Mouse (Mus musculus) neural tube, embryonic 12.5 days (tissue): Measurements from ENCODE around the gene Ctcfl. TPM values are rescaled to one million over a fixed set of nuclear protein-coding genes. Genes with fewer than 3 reads are reported as not detected.

ENCODE experiments used
- ATAC-seq: fragments of 200-750 bp; cut with Nextera tagmentation; 2 replicates; pipeline ENCODE4 v1.8.0; 2017; ENCODE audit warnings: low read depth, mild to moderate bottlenecking, moderate TSS enrichment, moderate library complexity; ENCODE audit not compliant: low FRiP score
- H3K27ac ChIP-seq: fragments of 300-500 bp; sonication (generic); 2 replicates; pipeline ENCODE4 v1.5.1; 2016
- H3K27me3 ChIP-seq: fragments of 300-500 bp; sonication (generic); replicated peaks from 2 replicates; pipeline ENCODE4 v1.6.1; 2016; ENCODE audit warnings: mild to moderate bottlenecking
- H3K36me3 ChIP-seq: fragments of 300-500 bp; sonication (generic); 2 replicates; pipeline ENCODE4 v1.6.1; 2016; ENCODE audit warnings: mild to moderate bottlenecking
- H3K4me1 ChIP-seq: fragments of 300-500 bp; sonication (generic); 2 replicates; pipeline ENCODE4 v1.6.1; 2016
- H3K4me2 ChIP-seq: fragments of 300-500 bp; sonication (generic); replicated peaks from 2 replicates; pipeline ENCODE4 v1.6.1; 2016; ENCODE audit warnings: mild to moderate bottlenecking
- H3K4me3 ChIP-seq: fragments of 300-500 bp; sonication (generic); 2 replicates; pipeline ENCODE4 v1.5.1; 2016
- H3K9ac ChIP-seq: fragments of 300-500 bp; sonication (generic); 2 replicates; pipeline ENCODE4 v1.6.1; 2016; ENCODE audit warnings: mild to moderate bottlenecking
- H3K9me3 ChIP-seq: fragments of 300-500 bp; sonication (generic); 2 replicates; pipeline ENCODE4 v1.6.1; 2016; ENCODE audit warnings: mild to moderate bottlenecking
- WGBS: fragments of 180-500 bp; shearing (Covaris S2); methylation state at CpG from one replicate; pipeline ENCODE4 v1.1.7; 2016; 5-methylcytosine and 5-hydroxymethylcytosine counted together
- polyA plus RNA-seq: library from polyadenylated mRNA; unstranded; fragments of >200 nt; fragmentation: Nextera tagmentation; extraction: Ambion mirVana; gene quantifications from 2 replicates; pipeline ENCODE4 v1.2.1, GENCODE M21; 2016

Gene Ctcfl
- polyA plus RNA-seq, 1 experiment from 2014 or later: 0.13 TPM

GRCm38 (mm10) chr2:173050604-173051382, 68.5 kb downstream of the Ctcfl start:
- H3K36me3 ChIP-seq: no peaks in the 10 kb centered on the region
- no peak for ATAC-seq
- no peak overlapping the region for H3K4me3 ChIP-seq
- peak overlapping the region; percentile 0; the same call in 1 of the 2 replicates for H3K9ac ChIP-seq
- peaks cover 20% of the 10 kb centered on the region for H3K4me1 ChIP-seq
- 0 out of 2 replicates have a peak, but pooled peaks cover 3% of the 10 kb centered on the region for H3K27me3 ChIP-seq
- 39% methylated on average over 8 of the region's 8 CpGs for WGBS
- H3K4me2 ChIP-seq: no peak overlapping the region
- no peak overlapping the region for H3K27ac ChIP-seq
- no peaks in the 10 kb centered on the region for H3K9me3 ChIP-seq

DNA sequence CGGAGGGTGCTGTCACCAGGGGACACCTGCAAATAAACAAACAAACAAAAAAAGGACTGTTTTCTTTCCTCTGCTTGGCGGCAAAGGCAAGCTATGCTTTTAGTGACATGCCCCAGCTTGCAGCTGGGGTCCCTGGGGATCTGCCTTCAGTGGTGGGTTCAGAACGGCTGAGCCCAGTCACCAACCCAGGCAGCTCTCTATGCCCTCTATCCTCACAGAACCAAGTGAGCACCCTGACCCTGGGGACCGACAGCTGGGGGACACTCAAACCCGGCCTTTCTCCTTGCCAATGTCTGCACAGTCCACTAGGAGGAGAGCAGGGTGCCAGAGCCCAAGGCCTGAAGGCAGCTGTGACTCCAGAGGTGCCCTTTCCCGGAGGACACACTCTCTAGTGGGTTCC, 69.5 kb downstream of the Ctcfl start:
- Histone ChIP-seq H3K27me3 (no peaks in the 10 kb centered on the region), H3K4me1 (peaks cover 20% of the 10 kb centered on the region)
- ATAC-seq: no peak

GRCm38 (mm10) chr2:173049231-173049630, 70.1 kb downstream of the Ctcfl start:
- 78% methylated on average over 3 of the region's 3 CpGs for WGBS
- no peaks in the 10 kb centered on the region for H3K27me3 ChIP-seq
- H3K9ac ChIP-seq: no peak overlapping the region
- no peak overlapping the region for H3K4me3 ChIP-seq
- H3K36me3 ChIP-seq: no peaks in the 10 kb centered on the region
- H3K4me1 ChIP-seq: peaks cover 20% of the 10 kb centered on the region
- H3K9me3 ChIP-seq: no peaks in the 10 kb centered on the region
- H3K27ac ChIP-seq: no peak overlapping the region
- H3K4me2 ChIP-seq: no peak overlapping the region
- no peak for ATAC-seq

More for the DNA sequence above, 69.5 kb downstream of the Ctcfl start:
- Histone ChIP-seq H3K9me3 (no peaks in the 10 kb centered on the region), H3K4me2 (no peak overlapping the region), H3K36me3 (no peaks in the 10 kb centered on the region), H3K27ac (no peak overlapping the region), H3K9ac (no peak overlapping the region), H3K4me3 (no peak overlapping the region)
- 49% methylated on average over 6 of the region's 6 CpGs for WGBS

DNA sequence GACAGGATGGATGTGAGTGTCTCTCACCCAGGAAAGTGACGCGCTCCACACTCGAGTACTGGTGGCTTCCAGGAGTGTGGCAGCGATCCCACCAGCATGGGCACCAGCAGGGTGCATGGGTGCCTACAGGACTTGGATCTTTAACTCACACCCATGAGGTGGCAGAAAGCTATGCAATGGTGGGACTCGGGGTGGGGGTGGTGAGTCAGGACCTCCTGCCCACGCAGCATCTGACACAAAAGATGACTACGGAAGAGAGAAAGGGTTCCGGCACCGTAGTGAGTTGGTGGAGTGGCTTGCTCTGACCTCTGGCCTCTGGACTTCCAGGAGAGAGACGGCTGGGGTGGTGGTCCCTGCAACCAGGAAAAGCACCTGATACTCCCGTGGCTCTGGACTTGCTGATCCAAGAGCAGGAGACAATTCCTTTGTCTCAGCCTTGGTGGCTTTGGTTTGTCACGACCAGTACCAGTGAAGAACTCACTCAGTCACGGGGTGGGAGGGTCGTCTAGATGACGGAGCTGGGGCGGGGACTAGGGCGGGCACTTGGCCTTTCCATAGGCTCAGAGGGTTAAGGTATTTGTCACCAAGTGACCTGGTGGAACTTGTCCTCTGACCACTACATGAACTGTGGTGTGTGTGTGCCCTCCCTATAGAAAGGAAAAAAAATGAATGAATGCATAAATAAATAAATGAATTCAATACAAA, 71.1 kb downstream of the Ctcfl start:
- no peak overlapping the region for H3K27ac ChIP-seq
- H3K4me2 ChIP-seq: no peak overlapping the region
- H3K9me3 ChIP-seq: no peaks in the 10 kb centered on the region
- H3K4me1 ChIP-seq: peaks cover 20% of the 10 kb centered on the region
- no peak overlapping the region for H3K4me3 ChIP-seq
- H3K36me3 ChIP-seq: no peaks in the 10 kb centered on the region
- 62% methylated on average over 17 of the region's 17 CpGs for WGBS
- no peaks in the 10 kb centered on the region for H3K27me3 ChIP-seq
- H3K9ac ChIP-seq: no peak overlapping the region
- ATAC-seq: no peak

DNA sequence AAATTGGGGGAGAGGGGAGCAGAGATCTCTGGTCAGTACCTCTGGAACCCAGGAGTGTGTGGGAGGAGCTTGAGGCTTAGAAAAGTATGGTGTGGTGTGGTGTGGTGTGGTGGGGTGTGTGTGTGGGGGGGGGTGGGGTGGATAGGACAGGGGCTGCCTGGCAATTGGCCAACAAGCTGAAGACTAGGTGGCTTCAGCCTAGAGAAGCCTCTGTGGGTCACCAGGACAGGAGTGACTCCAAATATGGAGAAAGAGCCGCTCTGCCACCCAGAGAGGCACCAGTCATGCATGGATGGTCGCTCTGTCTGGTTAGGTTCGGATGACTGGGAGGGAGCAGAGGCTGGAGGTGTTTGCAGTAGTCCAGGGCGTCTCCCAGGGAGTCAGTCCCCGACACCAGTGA, 71.9 kb downstream of the Ctcfl start:
- Histone ChIP-seq H3K27ac (no peak overlapping the region), H3K36me3 (no peaks in the 10 kb centered on the region), H3K27me3 (no peaks in the 10 kb centered on the region), H3K4me3 (no peak overlapping the region), H3K9ac (no peak overlapping the region), H3K4me2 (no peak overlapping the region), H3K4me1 (peaks cover 20% of the 10 kb centered on the region), H3K9me3 (no peaks in the 10 kb centered on the region)
- 66% methylated on average over 5 of the region's 5 CpGs for WGBS
- no peak for ATAC-seq

DNA sequence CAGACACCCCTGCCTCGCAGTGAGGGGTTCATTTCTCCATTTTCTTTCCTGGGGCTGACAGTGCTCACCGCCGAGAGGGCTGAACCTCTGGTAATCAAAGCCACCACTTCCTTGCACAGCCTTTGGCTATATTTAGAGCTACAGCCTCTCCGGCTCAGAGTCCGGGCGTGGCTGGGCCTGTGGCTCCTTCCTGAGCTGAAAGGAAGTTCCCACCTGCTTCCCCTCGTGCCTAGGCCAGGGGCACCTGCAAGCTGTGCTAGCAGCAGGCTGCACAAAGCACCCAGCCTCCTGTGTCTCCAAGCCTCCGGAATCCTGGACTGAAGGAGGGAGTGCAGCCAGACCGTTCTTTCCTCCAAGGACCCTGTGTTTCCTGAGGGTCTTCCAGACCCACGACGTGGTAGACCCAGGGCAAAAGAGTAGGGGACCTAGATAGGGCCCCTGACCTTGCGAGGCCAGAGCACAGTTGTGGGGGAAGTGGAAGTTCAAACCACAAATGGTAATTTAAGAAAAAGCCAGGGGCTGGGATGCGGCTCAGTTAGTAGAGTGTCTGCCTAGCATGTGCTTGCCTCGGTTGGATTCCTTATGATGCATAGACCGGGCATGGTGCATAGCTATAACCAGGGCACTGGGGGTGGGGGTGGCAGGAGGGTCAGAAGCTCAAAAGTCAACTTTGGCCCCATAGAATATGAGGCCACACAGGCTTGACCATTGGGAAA, 72.6 kb downstream of the Ctcfl start:
- WGBS: 76% methylated on average over 15 of the region's 15 CpGs
- no peak for ATAC-seq
- Histone ChIP-seq H3K9me3 (no peaks in the 10 kb centered on the region), H3K4me2 (no peak overlapping the region), H3K9ac (no peak overlapping the region), H3K4me3 (no peak overlapping the region), H3K4me1 (peaks cover 20% of the 10 kb centered on the region), H3K36me3 (no peaks in the 10 kb centered on the region), H3K27me3 (no peaks in the 10 kb centered on the region), H3K27ac (no peak overlapping the region)

DNA sequence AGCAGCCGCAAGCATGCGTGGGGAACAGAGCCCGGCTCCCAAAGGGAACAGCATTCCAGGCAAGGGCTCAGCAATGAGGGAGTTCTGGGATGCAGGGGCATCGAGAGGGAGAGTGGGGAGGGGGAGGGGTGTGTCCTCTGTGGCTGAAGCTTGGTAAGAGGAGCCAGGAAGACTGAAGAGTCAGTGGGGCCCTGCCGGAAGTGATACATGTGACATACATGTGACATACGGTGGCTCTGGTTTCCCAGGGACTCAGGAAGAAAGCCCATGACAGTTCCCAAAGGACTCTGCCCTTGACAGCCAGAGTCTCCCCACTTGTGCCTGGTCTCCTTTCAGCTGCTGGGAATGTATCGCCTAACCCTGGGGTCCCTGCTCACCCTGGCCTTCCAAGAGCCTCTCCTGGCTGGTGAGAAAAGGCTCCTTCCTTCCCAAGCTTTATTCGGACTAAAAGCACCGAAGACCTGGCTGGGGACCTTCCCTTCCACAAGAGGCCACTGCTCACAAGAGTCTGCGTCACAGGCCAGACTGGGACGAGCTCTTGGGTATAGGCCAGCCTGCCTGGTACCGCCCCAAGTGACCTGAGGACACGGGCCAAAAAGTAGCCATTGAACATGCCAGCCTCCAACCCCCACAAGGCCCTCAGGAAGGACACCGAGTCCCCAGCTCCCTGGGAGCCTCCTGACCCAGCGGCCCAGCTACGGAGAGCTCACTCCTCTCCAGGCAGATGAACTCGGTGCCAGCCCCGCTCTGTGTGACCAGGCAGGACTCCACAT, 74.9 kb downstream of the Ctcfl start:
- Histone ChIP-seq H3K27me3 (no peaks in the 10 kb centered on the region), H3K9me3 (no peaks in the 10 kb centered on the region), H3K27ac (no peak overlapping the region), H3K4me1 (peaks cover 5% of the 10 kb centered on the region; the same call in 1 of the 2 replicates), H3K36me3 (no peaks in the 10 kb centered on the region), H3K9ac (no peak overlapping the region), H3K4me2 (no peak overlapping the region), H3K4me3 (no peak overlapping the region)
- 84% methylated on average over 18 of the region's 18 CpGs for WGBS
- no peak for ATAC-seq

Other genes with a start within 250 kb of the Ctcfl start
- 14.8 and 16.3 TPM in 2 replicates for gene Bmp7, start 179.2 kb downstream of the Ctcfl start, polyA plus RNA-seq
- gene Spo11, start 141.8 kb downstream of the Ctcfl start, polyA plus RNA-seq: 0.22 and 0.27 TPM in 2 replicates
- gene Rae1, start 119.4 kb downstream of the Ctcfl start, polyA plus RNA-seq: 120 and 123 TPM in 2 replicates
- gene Rbm38, start 99.0 kb downstream of the Ctcfl start, polyA plus RNA-seq: 48.2 and 52.0 TPM in 2 replicates
- not detected in 2 replicates for gene Pck1, start 33.5 kb upstream of the Ctcfl start, polyA plus RNA-seq
- gene Zbp1, start 99.4 kb upstream of the Ctcfl start, polyA plus RNA-seq: 0.28 and 0.32 TPM in 2 replicates
- gene Pmepa1, start 157.0 kb upstream of the Ctcfl start, polyA plus RNA-seq: 6.6 and 7.4 TPM in 2 replicates